Mouse (Mus musculus) layer of hippocampus, postnatal 14 days (tissue): ENCODE measurements around the gene Unc13c. TPM values are rescaled to one million over a fixed set of nuclear protein-coding genes. Genes with fewer than 3 reads are reported as not detected.

Experiments
- DNase-seq, 2 experiments: peaks; one replicate each; pipeline ENCODE4 v3.0.0; 2021 to 2022; ENCODE audit warnings: low spot score in 2 of 2, mixed read lengths in 1 of 2
- long read RNA-seq, 2 experiments: library from polyadenylated mRNA; stranded (forward); transcript quantifications; one replicate each; pipeline ENCODE4 v2.0.0; 2021
- total RNA-seq, 2 experiments: library from RNA; stranded (reverse); gene quantifications; 2 replicates each; pipeline ENCODE4 v1.2.3; 2021

Unc13c gene
- total RNA-seq, result 10 to 100 TPM; 10.6 to 14.9 TPM
- long read RNA-seq, experiment 1, partial matches to known transcripts, result 0 of 3 reads
- long read RNA-seq, experiment 1, other reads (novel, unspliced or antisense), result 3 of 3 reads
- long read RNA-seq, experiment 2, partial matches to known transcripts, result 2 of 6 reads
- long read RNA-seq, experiment 2, other reads (novel, unspliced or antisense), result 4 of 6 reads

DNA sequence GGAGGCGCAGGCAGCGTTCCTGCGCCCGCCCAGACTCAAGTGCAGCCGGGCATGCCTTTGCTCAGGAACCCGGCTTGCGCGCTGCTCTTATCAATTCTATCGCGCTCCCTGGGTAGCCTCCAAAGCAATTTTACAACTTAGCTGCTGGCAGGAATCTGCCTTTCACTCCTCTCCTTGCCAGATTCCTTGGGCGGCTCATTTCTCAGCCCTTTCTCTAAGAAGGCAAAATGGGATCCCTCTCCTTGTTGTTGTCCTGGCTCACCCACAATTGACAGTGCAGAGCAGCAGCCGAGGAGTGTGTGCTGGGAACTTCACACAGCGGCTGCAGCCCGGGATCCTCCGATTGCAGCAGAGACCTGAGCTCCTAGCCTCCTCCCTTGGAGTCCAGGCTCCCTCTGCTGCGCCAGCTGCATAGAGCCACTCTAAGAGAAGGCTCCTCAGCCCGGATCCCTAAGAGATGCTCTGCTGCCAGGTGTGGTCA is at the start of gene Unc13c:
Unc13c (minus strand) TSS at position 326 of the 481 bp plus-strand sequence.
- peak; percentile 28 to 34 for DNase-seq

DNA sequence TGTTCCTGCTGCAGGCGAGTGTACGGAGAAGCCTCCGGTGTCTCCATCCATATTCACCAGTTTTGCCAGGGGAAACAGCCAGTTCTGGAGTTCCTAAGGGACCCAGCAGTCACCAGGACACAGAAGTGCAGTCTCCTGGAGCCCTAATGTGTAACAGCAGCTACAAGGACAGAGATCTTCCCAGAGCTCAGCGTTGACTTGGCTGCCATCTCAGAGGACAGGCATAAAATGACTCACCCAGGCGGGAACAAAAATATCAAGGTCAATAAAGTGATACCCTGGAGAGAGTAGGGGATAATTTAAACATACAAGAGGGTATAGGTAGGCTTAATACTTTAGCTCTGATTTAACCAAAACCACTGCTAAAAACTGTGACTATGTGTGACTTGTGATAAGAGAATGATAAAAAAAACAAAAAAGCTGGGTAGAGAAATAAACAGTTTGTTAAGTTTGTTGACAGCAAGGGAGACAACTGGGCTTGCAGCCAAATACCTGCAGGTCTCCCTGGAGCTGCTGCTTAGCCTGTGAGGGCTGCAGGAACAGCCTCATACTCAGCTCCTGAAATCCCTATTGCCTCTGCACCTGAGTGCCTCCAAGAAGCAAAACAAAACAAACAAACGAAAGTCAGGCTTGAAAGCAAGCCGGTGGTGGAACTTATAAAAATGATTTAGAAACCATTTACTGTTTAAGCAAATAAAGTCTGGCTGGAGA is 39.4 kb upstream of the Unc13c start:
- no peak for DNase-seq

DNA sequence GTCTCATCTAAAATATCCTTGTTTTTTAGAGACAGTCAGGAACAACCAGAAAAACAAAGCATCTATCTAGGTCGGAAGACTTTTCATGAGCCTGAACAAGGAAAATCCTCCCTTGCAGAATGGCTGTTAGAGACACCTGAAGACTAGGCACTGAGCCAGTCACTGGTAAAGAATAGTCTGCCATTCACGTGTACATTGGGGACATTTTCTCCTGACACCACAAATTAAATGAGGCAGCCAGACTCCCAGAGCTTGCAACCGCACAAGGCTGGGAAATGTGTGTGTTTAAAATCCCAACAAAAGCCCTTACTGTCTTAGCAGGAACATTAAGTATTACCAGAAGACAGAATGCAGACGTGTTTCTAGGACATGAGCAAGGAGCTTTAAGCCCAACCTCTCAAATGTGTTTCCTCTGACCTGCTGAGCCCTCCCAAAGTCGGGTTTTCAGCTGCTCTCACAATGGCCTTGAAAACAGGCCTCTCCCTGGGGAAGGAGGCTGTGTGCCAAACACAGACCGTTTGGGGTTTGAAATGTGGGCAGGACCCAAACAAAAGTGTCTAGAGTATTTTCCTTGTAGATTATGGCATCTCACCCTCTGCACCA is 33.7 kb upstream of the Unc13c start:
- peak in 1 of 2 experiments; percentile 3 for DNase-seq

DNA sequence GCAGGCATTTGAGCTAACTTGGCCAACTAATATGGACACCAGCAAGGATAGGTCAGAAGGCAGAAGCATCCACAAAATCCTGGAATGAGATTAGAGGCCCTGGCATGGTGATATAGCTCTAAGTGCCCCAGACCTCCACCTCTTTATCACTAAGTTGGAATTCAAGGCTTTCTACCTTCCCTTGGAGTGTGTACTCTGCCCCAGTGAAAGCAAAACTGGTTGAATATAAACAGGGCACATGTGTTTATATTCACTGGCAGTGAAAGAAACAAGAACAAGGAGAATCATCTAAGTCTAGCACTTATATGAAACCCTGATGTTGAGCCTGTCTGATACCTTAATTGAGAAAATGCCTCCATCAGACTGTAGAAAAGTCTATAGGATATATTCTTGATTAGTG is 19.3 kb upstream of the Unc13c start:
- DNase-seq, result no peak

DNA sequence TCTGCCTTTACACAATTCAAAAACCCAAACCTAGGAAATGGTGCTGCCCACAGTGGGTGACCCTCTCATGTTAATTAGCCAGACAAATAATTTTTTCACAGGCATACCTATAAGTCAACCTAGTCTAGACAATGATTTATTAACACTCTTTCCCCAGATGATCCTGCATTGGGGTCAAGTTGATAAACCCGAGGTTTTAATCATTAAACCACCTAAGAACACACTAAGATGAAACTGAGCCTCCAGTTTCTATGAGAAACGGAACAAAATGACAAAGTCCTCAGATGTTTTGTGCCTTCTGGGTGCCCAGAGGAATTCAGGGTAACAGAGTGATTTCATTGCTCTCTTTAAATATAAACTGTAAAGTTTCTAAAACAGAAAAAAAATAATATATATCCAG is 18.5 kb upstream of the Unc13c start:
- DNase-seq, result no peak

DNA sequence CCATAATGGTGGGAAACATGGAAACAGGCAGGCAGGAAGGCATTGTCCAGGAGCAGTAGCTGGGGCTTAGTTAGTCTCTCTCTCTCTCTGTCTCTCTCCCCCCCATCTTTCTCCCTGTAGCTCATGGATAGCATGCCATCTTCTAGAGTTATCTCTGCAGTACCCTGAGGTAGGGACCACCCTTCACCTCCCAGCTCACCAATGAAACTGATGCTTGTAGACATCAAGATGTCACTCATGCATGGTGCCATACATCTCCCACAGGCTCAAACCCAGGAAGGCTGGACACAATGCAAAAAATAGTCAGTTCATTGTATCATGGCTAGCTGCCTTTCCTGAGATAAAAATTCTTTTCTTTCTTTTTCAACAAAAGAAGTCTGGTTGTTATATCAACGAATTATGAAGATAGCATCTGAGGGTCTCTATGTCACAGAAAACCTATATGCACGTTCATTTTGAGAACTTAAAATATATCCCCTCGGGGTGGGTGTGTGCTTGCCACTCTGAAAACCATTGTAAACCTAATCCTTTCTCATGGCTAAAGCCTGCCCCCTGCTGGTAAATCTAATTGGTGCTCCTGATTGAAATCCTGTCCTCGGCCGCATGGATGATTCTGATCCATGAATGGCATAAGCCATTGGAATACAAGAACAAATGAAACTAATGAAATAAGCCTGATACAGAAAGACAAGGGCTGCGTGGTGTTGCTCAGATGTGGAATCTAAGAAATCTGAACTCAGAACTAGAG is 14.0 kb upstream of the Unc13c start:
- peak; percentile 86 to 90 for DNase-seq

DNA sequence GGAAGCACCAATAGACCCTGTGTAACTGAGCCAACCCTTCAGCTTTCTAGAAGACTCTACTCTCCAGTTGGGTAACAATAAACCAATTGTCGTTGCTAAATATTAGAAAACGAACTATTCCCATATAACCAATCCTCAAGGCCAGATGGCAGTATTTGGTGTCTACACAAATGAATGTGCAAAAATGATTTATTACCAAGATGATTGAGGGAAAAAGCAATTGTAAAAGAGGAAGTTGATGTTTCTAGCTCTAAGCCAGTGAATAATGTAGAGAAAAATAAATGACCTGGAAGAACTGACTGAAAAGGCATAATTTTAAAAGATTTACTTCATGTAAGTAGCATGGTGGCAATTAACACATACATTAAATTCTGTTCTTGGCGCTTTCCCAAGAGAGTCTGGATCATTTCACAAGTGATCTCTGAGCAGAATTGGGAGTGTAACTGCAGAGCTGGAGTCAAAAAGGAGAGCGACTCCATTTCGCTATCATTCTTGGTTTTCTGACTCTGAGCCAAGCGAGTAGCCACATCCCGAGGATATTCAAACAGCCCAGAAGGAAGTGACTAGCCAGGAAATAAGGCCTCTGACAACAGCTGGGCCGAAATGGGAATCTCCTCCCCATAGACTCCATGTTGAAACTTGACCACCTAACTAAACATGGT is 3.7 kb upstream of the Unc13c start:
- DNase-seq, result no peak

DNA sequence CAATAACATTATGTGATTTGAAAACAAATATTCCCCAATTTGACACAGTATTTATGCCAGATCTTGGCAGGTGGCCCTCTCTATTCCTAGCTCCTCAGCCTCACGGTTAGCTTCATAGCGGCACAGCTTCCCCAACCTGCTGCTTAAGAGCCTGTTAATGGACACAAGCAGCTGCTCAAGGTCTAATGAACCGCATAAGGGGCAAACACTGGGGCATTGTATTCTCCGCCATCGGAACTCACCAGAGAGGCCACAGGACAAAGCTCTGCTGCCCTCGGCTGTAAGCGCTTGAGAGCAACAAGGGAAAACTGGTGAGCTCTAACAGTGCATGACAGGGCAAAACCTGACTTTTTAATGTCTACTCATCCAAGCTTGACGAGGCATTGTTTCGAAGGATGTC is 2.0 kb upstream of the Unc13c start:
- DNase-seq, result peak in 1 of 2 experiments; percentile 15

DNA sequence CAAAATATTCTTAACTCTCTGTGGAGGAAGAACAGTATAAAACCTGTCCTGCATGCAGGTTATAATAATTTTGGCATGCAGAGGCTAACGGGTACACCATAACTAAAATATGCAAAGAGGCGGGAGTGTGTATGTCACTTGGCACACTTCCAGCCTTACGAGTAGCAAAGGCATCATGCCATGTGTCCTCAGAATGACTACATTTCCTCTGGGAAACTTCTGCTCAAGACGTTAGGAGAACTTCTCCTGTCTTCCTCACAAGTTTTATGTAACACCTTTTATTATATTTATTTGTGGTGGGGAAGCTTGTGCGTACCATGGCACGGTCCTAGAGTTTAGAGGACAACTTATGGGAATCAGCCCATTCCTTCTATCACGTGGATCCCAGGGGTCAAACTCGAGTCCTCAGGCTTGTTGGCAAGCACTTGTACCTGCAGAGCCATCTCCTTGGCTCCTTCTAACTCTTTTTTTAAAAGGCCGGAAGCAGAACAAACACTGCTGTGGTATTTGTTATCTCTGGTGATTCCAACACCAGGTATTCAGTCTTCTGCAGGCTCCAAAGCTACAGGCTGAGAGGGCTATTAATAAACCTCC is 3.3 kb downstream of the Unc13c start:
- no peak for DNase-seq

DNA sequence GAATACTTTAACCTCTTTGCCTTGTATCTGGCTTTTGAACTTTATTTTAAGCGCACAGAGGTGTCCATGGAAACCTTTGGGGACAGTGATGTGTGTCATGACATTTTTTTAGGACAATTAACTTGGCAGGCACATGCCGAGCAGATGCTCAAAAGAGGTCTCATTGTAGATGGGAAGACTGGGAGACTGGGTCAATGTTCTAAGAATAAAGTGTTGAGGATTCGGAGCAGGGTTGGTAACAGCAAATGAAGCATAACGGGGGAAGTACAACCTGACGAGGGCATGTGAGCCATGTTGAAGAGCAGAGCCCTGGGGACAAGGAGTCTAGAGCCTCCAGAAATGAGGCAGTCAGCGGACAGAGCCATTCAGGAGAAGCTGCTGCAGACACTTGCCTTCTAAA is 6.3 kb downstream of the Unc13c start:
- no peak for DNase-seq

DNA sequence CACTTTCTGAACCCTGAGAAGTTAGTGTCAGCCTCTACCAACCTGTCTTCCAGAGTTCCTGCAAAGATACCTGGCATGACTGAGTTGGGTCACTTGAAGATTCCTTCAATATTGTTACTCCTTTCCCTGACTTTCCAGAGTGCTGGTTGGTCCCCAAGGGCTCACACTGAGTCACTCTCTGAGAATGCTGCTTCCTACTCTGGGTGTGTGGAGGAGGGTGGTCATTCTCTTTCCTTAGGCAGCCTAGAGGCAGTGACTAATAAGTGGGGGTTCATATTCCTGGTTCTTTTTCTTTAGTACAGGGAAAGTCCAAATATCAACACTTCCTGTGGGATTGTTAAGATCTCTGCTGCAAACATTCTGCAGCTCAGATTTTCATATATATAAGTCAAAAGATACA is 16.4 kb downstream of the Unc13c start:
- DNase-seq, result no peak

DNA sequence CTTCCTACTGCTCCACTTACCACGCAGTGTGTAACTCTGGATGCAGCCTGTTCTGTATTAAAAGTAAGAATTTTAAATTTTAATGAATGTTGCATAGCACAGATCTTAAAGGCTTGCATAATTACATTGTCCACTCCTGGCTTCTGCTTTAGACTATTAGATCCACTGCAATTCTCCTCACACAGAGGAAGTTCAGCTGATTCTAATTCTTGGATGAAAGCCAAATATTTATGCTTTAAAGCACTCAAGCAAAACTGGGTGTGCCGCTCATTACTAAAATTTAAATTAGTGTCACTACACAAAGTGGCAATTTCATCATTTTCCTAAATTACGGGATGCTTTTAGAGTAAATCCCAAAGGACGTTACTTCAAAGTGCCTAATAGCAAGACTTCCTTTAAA is 17.2 kb downstream of the Unc13c start:
- DNase-seq, result no peak

DNA sequence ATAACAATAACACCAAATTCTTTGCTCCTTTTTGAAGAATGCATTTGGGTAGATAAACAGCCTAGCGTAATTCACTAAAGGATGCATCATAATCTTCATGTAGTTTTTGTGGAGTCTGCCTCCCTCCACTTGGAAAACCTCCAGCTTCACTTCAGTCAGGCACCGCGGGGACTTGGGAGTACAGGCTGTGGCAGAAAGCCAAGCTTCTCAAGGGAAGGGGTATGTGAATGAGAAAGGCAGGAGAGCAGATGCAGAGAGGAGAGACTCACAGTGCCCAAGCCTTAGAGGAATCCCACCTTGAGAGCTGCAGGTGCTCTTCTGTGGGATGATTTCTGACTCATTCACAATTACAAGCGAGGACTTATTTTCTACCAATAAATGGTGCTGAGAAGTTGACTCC is 33.9 kb downstream of the Unc13c start:
- DNase-seq, result peak in 1 of 2 experiments; percentile 10

DNA sequence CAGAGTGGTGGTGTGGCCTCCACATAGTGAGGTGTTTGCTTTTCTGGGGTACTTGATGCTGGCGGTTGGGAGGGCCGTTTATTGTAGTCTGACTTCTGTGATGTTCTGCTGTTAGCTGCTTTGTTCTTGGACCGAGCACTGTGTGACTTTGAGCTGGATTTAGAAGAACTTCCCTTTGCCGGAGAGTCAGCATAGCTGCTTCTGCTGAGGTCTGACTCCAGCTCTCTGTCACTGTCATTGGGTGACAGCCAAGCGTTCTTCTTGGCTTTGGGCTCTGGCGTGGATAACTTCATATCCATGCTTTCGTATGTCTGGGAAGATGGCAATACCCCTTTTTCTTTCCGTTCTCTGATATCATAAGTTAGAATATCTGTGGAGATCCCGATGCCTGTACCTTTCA is 36.8 kb downstream of the Unc13c start:
- DNase-seq, result no peak

DNA sequence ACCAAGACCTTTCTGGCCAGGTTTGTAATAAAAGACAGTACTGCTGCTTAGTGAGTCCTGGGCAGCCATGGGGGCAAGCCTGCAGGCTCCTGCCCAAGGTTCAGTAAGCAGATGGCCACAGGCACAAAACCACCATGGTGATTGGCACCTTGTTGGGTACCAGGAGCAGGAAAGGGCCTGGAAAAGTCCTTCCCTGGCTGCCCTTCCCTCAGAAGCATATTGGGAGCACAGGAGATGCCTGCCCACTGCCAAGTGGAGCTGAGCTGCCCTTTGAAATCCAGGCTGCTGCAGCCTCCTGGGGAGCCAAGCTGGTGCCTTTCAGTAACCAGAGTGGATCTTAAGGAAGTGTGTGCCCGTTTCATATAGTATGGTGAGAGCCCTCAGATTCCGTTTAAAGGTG is 41.5 kb downstream of the Unc13c start:
- peak in 1 of 2 experiments; percentile 5 for DNase-seq

DNA sequence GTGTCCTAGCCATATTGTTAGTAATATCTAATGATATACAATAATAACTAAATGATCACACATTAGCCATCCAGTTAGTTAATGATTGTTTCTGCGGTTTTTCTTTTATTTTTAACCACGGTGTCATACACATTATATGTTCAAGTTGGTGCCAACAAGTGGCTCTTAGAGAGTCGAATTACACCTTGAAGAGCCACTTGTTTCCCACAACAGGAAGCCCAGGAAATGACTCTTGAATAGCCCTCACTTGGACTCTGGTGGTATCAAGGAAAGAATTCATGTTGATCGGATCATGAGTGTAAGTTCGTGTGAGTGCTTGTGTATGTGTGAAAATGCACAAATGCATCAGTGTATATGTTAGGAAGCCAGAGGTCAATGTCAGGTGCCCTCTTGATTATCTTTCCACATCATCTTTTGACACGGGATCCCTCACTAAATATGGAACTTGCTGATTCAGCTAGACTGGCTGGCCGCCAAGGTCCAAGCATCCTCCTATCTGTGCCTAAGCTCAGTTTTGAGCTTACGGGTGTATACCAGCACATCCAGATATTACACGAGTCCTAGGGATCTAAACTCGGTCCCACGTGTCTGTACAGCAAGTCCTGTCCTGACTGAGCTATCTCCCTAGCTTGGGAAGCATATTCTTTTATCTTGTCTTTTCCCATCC is 46.2 kb downstream of the Unc13c start:
- DNase-seq, result no peak

DNA sequence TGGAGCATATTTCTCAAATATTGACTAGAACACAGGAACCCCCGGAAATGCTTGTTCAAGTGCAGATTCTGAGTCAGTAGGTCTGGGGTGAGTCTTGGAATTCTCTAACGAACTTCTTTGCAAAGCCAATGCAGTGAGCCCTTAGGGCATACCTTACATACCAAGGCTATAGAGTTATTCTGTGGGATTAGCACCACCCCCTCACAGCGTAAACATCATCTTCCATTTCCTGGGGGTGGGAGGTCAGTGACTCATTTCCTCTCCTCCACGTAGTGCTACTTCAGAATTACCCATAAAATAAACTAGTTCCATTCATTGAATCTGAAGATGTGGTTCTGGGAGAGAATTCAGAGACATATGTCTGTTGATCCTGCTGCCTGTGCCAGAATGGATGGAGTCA is 62.8 kb downstream of the Unc13c start:
- no peak for DNase-seq

DNA sequence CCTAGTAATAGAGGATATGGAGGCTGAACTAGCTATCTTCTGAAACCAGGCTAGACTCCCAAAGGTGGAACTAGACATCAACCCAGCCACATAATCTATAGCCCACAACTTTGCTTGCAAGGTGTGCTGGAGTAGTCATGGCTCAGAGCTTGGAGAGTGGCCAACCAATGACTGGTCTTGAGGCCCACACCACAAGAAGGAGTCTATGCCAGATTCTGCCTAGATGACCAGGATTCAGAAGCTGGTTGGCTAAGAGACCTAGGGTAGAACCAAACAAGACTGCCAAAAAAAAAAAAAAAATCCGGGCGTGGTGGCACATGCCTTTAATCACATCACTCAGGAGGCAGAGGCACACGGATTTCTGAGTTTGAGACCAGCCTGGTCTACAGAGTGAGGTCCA is 70.2 kb downstream of the Unc13c start:
- no peak for DNase-seq

DNA sequence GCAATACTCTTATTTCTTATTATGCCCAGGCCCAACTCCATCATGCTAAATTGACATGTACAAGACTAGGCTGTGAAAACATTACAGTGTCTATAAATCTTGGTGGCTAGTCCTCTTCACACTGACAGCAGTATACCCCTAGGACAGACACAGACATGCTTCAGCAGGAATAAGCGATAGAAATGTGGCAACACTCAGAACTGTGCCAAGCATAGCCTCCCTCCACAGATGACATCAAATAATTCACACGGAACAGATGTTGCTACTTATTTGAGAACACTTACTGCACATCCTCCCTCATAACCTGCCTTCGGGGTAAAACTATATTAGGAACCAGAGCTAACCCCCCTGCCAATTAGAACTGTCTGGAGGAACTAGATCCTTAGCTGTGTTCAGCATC is 72.6 kb downstream of the Unc13c start:
- peak in 1 of 2 experiments; percentile 1 for DNase-seq

DNA sequence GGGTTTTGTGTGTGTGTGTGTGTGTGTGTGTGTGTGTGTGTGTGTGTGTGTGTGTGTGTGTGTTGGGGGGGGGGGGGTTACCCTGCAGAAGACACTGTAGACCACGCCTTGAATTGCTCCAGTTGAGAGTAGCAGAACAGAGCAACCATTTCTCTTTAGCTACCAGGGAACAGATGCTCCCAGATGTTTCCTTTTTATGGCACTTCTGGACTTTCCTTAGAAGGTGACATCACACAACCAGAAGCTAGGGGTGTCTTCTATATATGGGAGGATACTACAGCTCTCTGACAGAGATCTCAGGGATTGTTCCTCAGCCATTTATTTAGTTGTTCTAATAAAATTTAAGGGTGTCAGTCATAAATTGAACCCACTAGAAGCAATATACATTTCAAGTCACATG is 85.2 kb downstream of the Unc13c start:
- DNase-seq, result no peak
